Mouse (Mus musculus): ENCODE data around the gene Dph1. TPM values are rescaled to one million over a fixed set of nuclear protein-coding genes. Genes with fewer than 3 reads are reported as not detected.
A peak's percentile ranks its signal among the peaks of the same experiment; 100 is the strongest.

The Dph1 gene
- polyA plus RNA-seq, 1 experiment from 2014 or later = 21.3 TPM

- Histone ChIP-seq H3K36me3 (peaks cover 13% of the 10 kb centered on the region), H3K9me3 (no peaks in the 10 kb centered on the region), H3K4me2 (peak overlapping the region; percentile 82), H3K4me1 (peaks cover 63% of the 10 kb centered on the region), H3K9ac (peak overlapping the region; percentile 28; the same call in 1 of the 2 replicates), H3K4me3 (peak overlapping the region; percentile 79), H3K27me3 (replicated peaks) (peaks cover 80% of the 10 kb centered on the region), H3K27ac (replicated peaks) (no peak overlapping the region)
- ATAC-seq (ENCODE audit: extremely low read depth, insufficient number of reproducible peaks, low FRiP score, low TSS enrichment) = no peak
- WGBS = under 1% methylated on average over 75 of the region's 75 CpGs
Observed at GRCm38 (mm10) chr11:75172151-75173094, 18.6 kb downstream of the Dph1 start.

- no peaks in the 10 kb centered on the region for H3K9me3 ChIP-seq
- 10% methylated on average over 17 of the region's 17 CpGs for WGBS
- H3K36me3 ChIP-seq = peaks cover 10% of the 10 kb centered on the region
- H3K9ac ChIP-seq = no peak overlapping the region
- peaks cover 74% of the 10 kb centered on the region for H3K4me1 ChIP-seq
- H3K4me2 ChIP-seq = peak overlapping the region; percentile 97
- H3K27ac ChIP-seq (replicated peaks) = no peak overlapping the region
- H3K27me3 ChIP-seq (replicated peaks) = peaks cover 91% of the 10 kb centered on the region
- peak overlapping the region; percentile 79 for H3K4me3 ChIP-seq
- ATAC-seq (ENCODE audit: extremely low read depth, insufficient number of reproducible peaks, low FRiP score, low TSS enrichment) = no peak
Observed at GRCm38 (mm10) chr11:75171186-75171865, 19.7 kb downstream of the Dph1 start.

GRCm38 (mm10) chr11:75170136-75170751 lies 20.8 kb downstream of the Dph1 start:
- ATAC-seq (ENCODE audit: extremely low read depth, insufficient number of reproducible peaks, low FRiP score, low TSS enrichment) = no peak
- H3K9ac ChIP-seq = peak overlapping the region; percentile 67; the same call in 1 of the 2 replicates
- WGBS = under 1% methylated on average over 38 of the region's 38 CpGs
- H3K4me3 ChIP-seq = peak overlapping the region; percentile 79
- H3K4me1 ChIP-seq = peaks cover 84% of the 10 kb centered on the region
- H3K36me3 ChIP-seq = peaks cover 16% of the 10 kb centered on the region
- H3K27ac ChIP-seq (replicated peaks) = no peak overlapping the region
- peak overlapping the region; percentile 97 for H3K4me2 ChIP-seq
- no peaks in the 10 kb centered on the region for H3K9me3 ChIP-seq
- H3K27me3 ChIP-seq (replicated peaks) = peaks cover 98% of the 10 kb centered on the region

- H3K9me3 ChIP-seq = no peaks in the 10 kb centered on the region
- peak within 1 kb of the TSS; percentile 97 for H3K4me2 ChIP-seq
- peaks cover 98% of the 10 kb centered on the region for H3K27me3 ChIP-seq (replicated peaks)
- H3K4me1 ChIP-seq = peaks cover 91% of the 10 kb centered on the region
- H3K27ac ChIP-seq (replicated peaks) = peak within 1 kb of the TSS; percentile 89
- 6% methylated on average over 23 of the region's 23 CpGs for WGBS
- peaks cover 21% of the 10 kb centered on the region for H3K36me3 ChIP-seq
- peak within 1 kb of the TSS; percentile 79 for H3K4me3 ChIP-seq
- H3K9ac ChIP-seq = peak within 1 kb of the TSS; percentile 88
- no peak for ATAC-seq (ENCODE audit: extremely low read depth, insufficient number of reproducible peaks, low FRiP score, low TSS enrichment)
Observed at GRCm38 (mm10) chr11:75169405-75170080, 21.5 kb downstream of the Dph1 start, which contains the start of gene Hic1. TSS of gene Hic1 (minus strand) at chr11:75169519.

GRCm38 (mm10) chr11:75168590-75169361 lies 22.3 kb downstream of the Dph1 start:
- peak overlapping the region; percentile 79 for H3K4me3 ChIP-seq
- peaks cover 100% of the 10 kb centered on the region for H3K27me3 ChIP-seq (replicated peaks)
- WGBS = under 1% methylated on average over 82 of the region's 83 CpGs

GRCm38 (mm10) chr11:75167643-75168589 lies 23.1 kb downstream of the Dph1 start:
- peaks cover 93% of the 10 kb centered on the region for H3K4me1 ChIP-seq
- H3K4me3 ChIP-seq = peak overlapping the region; percentile 79
- ATAC-seq (ENCODE audit: extremely low read depth, insufficient number of reproducible peaks, low FRiP score, low TSS enrichment) = no peak
- H3K9ac ChIP-seq = peak overlapping the region; percentile 88
- H3K36me3 ChIP-seq = peaks cover 36% of the 10 kb centered on the region
- no peaks in the 10 kb centered on the region for H3K9me3 ChIP-seq
- H3K4me2 ChIP-seq = peak overlapping the region; percentile 97
- peak overlapping the region; percentile 89 for H3K27ac ChIP-seq (replicated peaks)
- 7% methylated on average over 45 of the region's 63 CpGs for WGBS
- peaks cover 100% of the 10 kb centered on the region for H3K27me3 ChIP-seq (replicated peaks)

More at GRCm38 (mm10) chr11:75168590-75169361, 22.3 kb downstream of the Dph1 start:
- Histone ChIP-seq H3K4me2 (peak overlapping the region; percentile 97), H3K9ac (peak overlapping the region; percentile 88), H3K9me3 (no peaks in the 10 kb centered on the region), H3K27ac (replicated peaks) (peak overlapping the region; percentile 89), H3K36me3 (peaks cover 28% of the 10 kb centered on the region), H3K4me1 (peaks cover 92% of the 10 kb centered on the region)
- ATAC-seq (ENCODE audit: extremely low read depth, insufficient number of reproducible peaks, low FRiP score, low TSS enrichment) = no peak

GRCm38 (mm10) chr11:75166861-75167642 lies 24.0 kb downstream of the Dph1 start:
- WGBS = 3% methylated on average over 66 of the region's 68 CpGs
- Histone ChIP-seq H3K9me3 (no peaks in the 10 kb centered on the region), H3K27ac (replicated peaks) (peak overlapping the region; percentile 89), H3K27me3 (replicated peaks) (peaks cover 92% of the 10 kb centered on the region), H3K9ac (peak overlapping the region; percentile 88), H3K4me1 (peaks cover 93% of the 10 kb centered on the region), H3K4me3 (peak overlapping the region; percentile 79), H3K4me2 (peak overlapping the region; percentile 97), H3K36me3 (peaks cover 45% of the 10 kb centered on the region)
- ATAC-seq (ENCODE audit: extremely low read depth, insufficient number of reproducible peaks, low FRiP score, low TSS enrichment) = no peak

- Histone ChIP-seq H3K9me3 (no peaks in the 10 kb centered on the region), H3K4me2 (peak overlapping the region; percentile 97), H3K9ac (peak overlapping the region; percentile 88), H3K4me3 (peak overlapping the region; percentile 79), H3K36me3 (peaks cover 52% of the 10 kb centered on the region), H3K27ac (replicated peaks) (peak overlapping the region; percentile 89), H3K4me1 (peaks cover 94% of the 10 kb centered on the region), H3K27me3 (replicated peaks) (peaks cover 85% of the 10 kb centered on the region)
- no peak for ATAC-seq (ENCODE audit: extremely low read depth, insufficient number of reproducible peaks, low FRiP score, low TSS enrichment)
- 7% methylated on average over 55 of the region's 55 CpGs for WGBS
Observed at GRCm38 (mm10) chr11:75166193-75166842, 24.7 kb downstream of the Dph1 start.
